Mouse (Mus musculus) stomach, postnatal 0 days (tissue): ENCODE results near the gene Kcnn3. TPM values are rescaled to one million over a fixed set of nuclear protein-coding genes. Genes with fewer than 3 reads are reported as not detected.

Experiments
- ATAC-seq: fragments of 200-750 bp; cut with Nextera tagmentation; 2 replicates; pipeline ENCODE4 v1.8.0; 2017; ENCODE audit not compliant: low FRiP score, low TSS enrichment
- DNase-seq: peaks from one replicate; pipeline ENCODE4 v3.0.0-alpha.2; 2016; ENCODE audit warnings: low spot score
- H3K27ac ChIP-seq: fragments of 300-500 bp; sonication (generic); replicated peaks from 2 replicates; pipeline ENCODE4 v1.5.1; 2014; ENCODE audit warnings: mild to moderate bottlenecking, control low read depth
- H3K27me3 ChIP-seq: fragments of 300-500 bp; sonication (generic); 2 replicates; pipeline ENCODE4 v1.6.1; 2014; ENCODE audit warnings: low read length; ENCODE audit not compliant: control insufficient read depth, insufficient read depth
- H3K36me3 ChIP-seq: fragments of 300-500 bp; sonication (generic); 2 replicates; pipeline ENCODE4 v1.6.1; 2014; ENCODE audit warnings: low read length, mixed read lengths; ENCODE audit not compliant: control insufficient read depth, insufficient read depth
- H3K4me1 ChIP-seq: fragments of 300-500 bp; sonication (generic); replicated peaks from 2 replicates; pipeline ENCODE4 v1.6.1; 2014; ENCODE audit warnings: antibody characterized with exemption; ENCODE audit not compliant: control insufficient read depth, insufficient read depth
- H3K4me2 ChIP-seq: fragments of 300-500 bp; sonication (generic); replicated peaks from 2 replicates; pipeline ENCODE4 v1.6.1; 2014; ENCODE audit warnings: low read depth, mild to moderate bottlenecking, control low read depth, moderate library complexity
- H3K4me3 ChIP-seq: fragments of 300-500 bp; sonication (generic); 2 replicates; pipeline ENCODE4 v1.5.1; 2014; ENCODE audit warnings: low read depth, low read length, control low read depth
- H3K9ac ChIP-seq: fragments of 300-500 bp; sonication (generic); 2 replicates; pipeline ENCODE4 v1.6.1; 2014; ENCODE audit warnings: mild to moderate bottlenecking, low read length, control low read depth, mixed read lengths
- H3K9me3 ChIP-seq: fragments of 300-500 bp; sonication (generic); 2 replicates; pipeline ENCODE4 v1.6.1; 2016; ENCODE audit warnings: low read length; ENCODE audit not compliant: control insufficient read depth
- CTCF ChIP-seq: IDR thresholded peaks from 2 replicates; pipeline ENCODE4 v1.5.1; 2016; ENCODE audit warnings: antibody characterized with exemption, low read depth, mild to moderate bottlenecking, moderate library complexity
- EP300 ChIP-seq: optimal IDR thresholded peaks from 2 replicates; pipeline ENCODE3; 2016; ENCODE audit warnings: antibody characterized with exemption
- WGBS: fragments of 180-500 bp; shearing (Covaris S2); extraction: QIAGEN DNeasy Blood & Tissue Kit; methylation state at CpG from one replicate; pipeline ENCODE4 v1.1.7; 2014; 5-methylcytosine and 5-hydroxymethylcytosine counted together
- polyA plus RNA-seq: library from polyadenylated mRNA; unstranded; fragments of >200 nt; fragmentation: Nextera tagmentation; extraction: Ambion mirVana; gene quantifications from 2 replicates; pipeline ENCODE4 v1.2.1, GENCODE M21; 2015

Gene Kcnn3
- polyA plus RNA-seq, 1 experiment from 2014 or later: 4.5 TPM

- no peaks in the 10 kb centered on the region for H3K27me3 ChIP-seq
- H3K4me2 ChIP-seq: no peak overlapping the region
- H3K4me3 ChIP-seq: no peak overlapping the region
- H3K27ac ChIP-seq: no peak overlapping the region
- H3K36me3 ChIP-seq: no peaks in the 10 kb centered on the region
- no peaks in the 10 kb centered on the region for H3K9me3 ChIP-seq
- TF ChIP-seq EP300 (no peak), CTCF (peak; percentile 38)
- no peak for ATAC-seq
- DNase-seq: no peak
- no peaks in the 10 kb centered on the region for H3K4me1 ChIP-seq
- no peak overlapping the region for H3K9ac ChIP-seq
- 87% methylated on average over 5 of the region's 5 CpGs for WGBS
Observed at GRCm38 (mm10) chr3:89494630-89495029, 25.3 kb upstream of the Kcnn3 start.

- no peak for ATAC-seq
- no peak overlapping the region for H3K9ac ChIP-seq
Observed at GRCm38 (mm10) chr3:89496366-89496765, 23.6 kb upstream of the Kcnn3 start.

GRCm38 (mm10) chr3:89499696-89500095 lies 20.3 kb upstream of the Kcnn3 start:
- no peaks in the 10 kb centered on the region for H3K36me3 ChIP-seq
- H3K27ac ChIP-seq: no peak overlapping the region
- TF ChIP-seq EP300: no peak
- TF ChIP-seq CTCF: no peak
- DNase-seq: no peak
- H3K4me1 ChIP-seq: no peaks in the 10 kb centered on the region
- H3K9ac ChIP-seq: no peak overlapping the region
- H3K27me3 ChIP-seq: no peaks in the 10 kb centered on the region
- H3K4me2 ChIP-seq: no peak overlapping the region
- ATAC-seq: no peak
- no peak overlapping the region for H3K4me3 ChIP-seq
- 49% methylated on average over 7 of the region's 7 CpGs for WGBS
- no peaks in the 10 kb centered on the region for H3K9me3 ChIP-seq

More at GRCm38 (mm10) chr3:89496366-89496765, 23.6 kb upstream of the Kcnn3 start:
- Histone ChIP-seq H3K4me2 (no peak overlapping the region), H3K36me3 (no peaks in the 10 kb centered on the region), H3K27ac (no peak overlapping the region), H3K9me3 (no peaks in the 10 kb centered on the region), H3K4me3 (no peak overlapping the region), H3K27me3 (no peaks in the 10 kb centered on the region), H3K4me1 (no peaks in the 10 kb centered on the region)
- WGBS: 63% methylated on average over 3 of the region's 3 CpGs
- DNase-seq: no peak
- TF ChIP-seq EP300 (no peak), CTCF (0 out of 2 replicates have a peak, but pooled peaks have one; percentile 7)

GRCm38 (mm10) chr3:89501486-89501885 lies 18.5 kb upstream of the Kcnn3 start:
- H3K9ac ChIP-seq: no peak overlapping the region
- no peak overlapping the region for H3K4me2 ChIP-seq
- DNase-seq: no peak
- no peaks in the 10 kb centered on the region for H3K36me3 ChIP-seq
- TF ChIP-seq EP300: no peak
- peak; percentile 55 for TF ChIP-seq CTCF
- no peak for ATAC-seq
- H3K27me3 ChIP-seq: no peaks in the 10 kb centered on the region
- H3K4me1 ChIP-seq: no peaks in the 10 kb centered on the region
- no peak overlapping the region for H3K27ac ChIP-seq
- H3K9me3 ChIP-seq: no peaks in the 10 kb centered on the region
- H3K4me3 ChIP-seq: no peak overlapping the region

- 69% methylated on average over 7 of the region's 7 CpGs for WGBS
Observed at GRCm38 (mm10) chr3:89502551-89502950, 17.4 kb upstream of the Kcnn3 start.

GRCm38 (mm10) chr3:89508041-89508440 lies 11.9 kb upstream of the Kcnn3 start:
- Histone ChIP-seq H3K27me3 (no peaks in the 10 kb centered on the region), H3K4me1 (no peaks in the 10 kb centered on the region), H3K27ac (no peak overlapping the region), H3K4me3 (no peak overlapping the region), H3K4me2 (no peak overlapping the region), H3K9ac (no peak overlapping the region), H3K36me3 (no peaks in the 10 kb centered on the region), H3K9me3 (no peaks in the 10 kb centered on the region)
- ATAC-seq (no peak), DNase-seq (no peak)
- TF ChIP-seq CTCF (no peak), EP300 (no peak)
- WGBS: 42% methylated on average over 9 of the region's 9 CpGs

More at GRCm38 (mm10) chr3:89502551-89502950, 17.4 kb upstream of the Kcnn3 start:
- ATAC-seq: no peak
- Histone ChIP-seq H3K4me3 (no peak overlapping the region), H3K27ac (no peak overlapping the region), H3K9me3 (no peaks in the 10 kb centered on the region), H3K36me3 (no peaks in the 10 kb centered on the region), H3K4me2 (no peak overlapping the region), H3K27me3 (no peaks in the 10 kb centered on the region), H3K9ac (no peak overlapping the region), H3K4me1 (no peaks in the 10 kb centered on the region)
- TF ChIP-seq CTCF (peak; percentile 10; the same call in 1 of the 2 replicates), EP300 (no peak)
- no peak for DNase-seq
